Mouse (Mus musculus) activated CD4-positive, CD25-positive, alpha-beta regulatory T cell, adult 9 weeks (primary cell): ENCODE results near the gene Gpr160. TPM values are rescaled to one million over a fixed set of nuclear protein-coding genes. Genes with fewer than 3 reads are reported as not detected.

ENCODE experiments used
- polyA plus RNA-seq: library from polyadenylated mRNA; unstranded; fragments of 100-300 nt; shearing (Covaris generic); gene quantifications from one replicate; pipeline ENCODE4 v1.2.1, GENCODE M21; 2017

Gene Gpr160
- 4.6 TPM for polyA plus RNA-seq

GRCm38 (mm10) chr3:30855604-30856458 is at the start of gene Gpr160:
Gpr160 (plus strand) TSS chr3:30855950.

Other genes starting within 250 kb of the Gpr160 start
- not detected for gene Lrriq4, start 211.4 kb upstream of the Gpr160 start, polyA plus RNA-seq
- gene Lrrc34, start 208.1 kb upstream of the Gpr160 start, polyA plus RNA-seq, result not detected
- not detected for gene Lrrc31, start 156.1 kb upstream of the Gpr160 start, polyA plus RNA-seq
- not detected for gene Samd7, start 109.7 kb upstream of the Gpr160 start, polyA plus RNA-seq
- 95.1 TPM for gene Sec62, start 63.1 kb upstream of the Gpr160 start, polyA plus RNA-seq
- 46.0 TPM for gene Phc3, start 113.5 kb downstream of the Gpr160 start, polyA plus RNA-seq
- gene Prkci, start 139.8 kb downstream of the Gpr160 start, polyA plus RNA-seq, result 1.6 TPM
- 62.1 TPM for gene Skil, start 239.1 kb downstream of the Gpr160 start, polyA plus RNA-seq